Mouse (Mus musculus) left cerebral cortex, postnatal 10 days (tissue): Measurements from ENCODE around the gene Maea. TPM values are rescaled to one million over a fixed set of nuclear protein-coding genes. Genes with fewer than 3 reads are reported as not detected.

ENCODE experiments used
- DNase-seq, 2 experiments: peaks; one replicate each; pipeline ENCODE4 v3.0.0; 2021 to 2022; ENCODE audit warnings: low spot score in 2 of 2, mixed read lengths in 1 of 2; ENCODE audit errors: extremely low spot score in 1 of 2
- intact Hi-C: fragments of 180-260 bp; cut with DNase I; formaldehyde crosslinking; loops from one replicate; pipeline ENCODE4 v1.15.1; 2025
- total RNA-seq, 2 experiments: library from RNA; stranded (reverse); gene quantifications; 2 replicates each; pipeline ENCODE4 v1.2.3; 2021

The Maea gene
- total RNA-seq, 2 experiments from 2014 or later, result 81.9 to 90.3 TPM

DNA sequence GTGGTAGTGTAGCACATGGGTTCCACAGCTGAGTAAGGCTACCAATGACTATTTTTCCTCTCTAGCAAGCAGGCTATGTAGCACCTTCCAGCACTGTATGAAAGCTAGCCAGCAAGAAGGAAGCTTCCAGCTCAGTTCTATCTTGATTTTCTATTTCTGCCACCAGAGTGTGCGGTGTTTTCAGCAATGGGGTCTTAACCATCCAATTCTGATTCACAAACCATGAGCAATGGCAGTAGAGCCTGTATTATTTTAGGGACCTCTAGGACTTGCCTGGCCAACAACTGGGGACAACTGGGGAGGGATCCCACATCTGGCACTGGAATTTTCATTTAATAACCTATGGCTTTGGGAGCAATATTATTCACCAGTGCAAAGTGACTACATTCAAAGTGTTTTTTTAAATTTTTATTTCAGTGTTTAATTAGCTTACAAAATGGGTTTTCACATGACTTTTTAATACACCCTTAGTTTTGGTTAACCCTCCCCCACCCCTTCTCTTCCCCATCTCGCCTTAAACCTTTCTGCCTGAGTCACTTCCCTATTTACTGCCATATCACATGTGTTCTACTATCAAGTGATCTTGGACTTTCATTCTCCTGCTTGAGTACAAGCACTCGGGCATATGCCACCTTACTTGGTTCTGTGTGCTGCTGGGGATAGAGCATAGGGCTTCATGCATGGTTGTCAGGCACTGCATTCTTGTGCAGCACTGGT is 16.4 kb downstream of the Maea start:
- intact Hi-C loops, result no loop called here
- no peak for DNase-seq

GRCm38 (mm10) chr5:33352273-33352645 is 16.9 kb downstream of the Maea start:
- no peak for DNase-seq
- intact Hi-C loops, result no loop called here

DNA sequence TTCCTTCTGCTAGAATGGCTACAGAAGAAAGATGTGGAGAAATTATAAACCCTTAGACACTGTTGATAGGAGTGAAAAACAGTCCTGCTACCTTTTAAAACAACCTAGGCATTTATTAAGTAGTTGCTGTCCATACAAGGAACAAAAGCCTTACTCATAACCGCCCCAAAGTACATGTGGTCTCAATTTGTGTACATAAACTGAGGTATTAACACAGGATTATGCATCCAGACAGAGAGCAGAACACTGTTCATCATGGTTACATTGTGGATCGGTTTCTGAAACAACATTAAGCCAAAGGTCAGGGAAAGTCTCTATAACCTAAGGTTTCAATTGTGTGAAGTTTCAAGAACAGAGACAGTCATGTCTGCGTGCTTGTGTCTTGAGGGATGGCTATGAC is 17.7 kb downstream of the Maea start:
- intact Hi-C loops, result no loop called here
- DNase-seq, result no peak

DNA sequence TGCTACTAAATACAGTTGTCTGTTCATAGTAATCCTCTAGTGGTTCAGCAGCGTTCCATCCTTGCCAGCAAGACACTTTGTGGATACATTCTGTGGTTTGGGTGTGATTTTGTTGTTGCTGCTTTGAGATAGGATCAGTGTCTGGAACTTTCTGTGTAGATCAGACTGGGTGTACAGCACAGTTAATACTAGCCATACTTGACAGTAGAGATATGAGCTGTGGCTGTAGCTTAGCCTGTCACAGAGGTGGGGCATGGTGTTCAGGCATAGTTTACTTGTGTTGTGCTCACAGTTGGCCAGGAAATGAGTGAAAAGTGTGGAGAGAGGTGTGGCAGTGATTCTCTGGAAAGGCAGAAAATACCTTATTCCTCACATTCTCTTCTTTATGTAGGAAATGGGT is 22.2 kb downstream of the Maea start:
- intact Hi-C loops, result no loop called here
- no peak for DNase-seq

- intact Hi-C loops, result no loop called here
- DNase-seq, result peak in 1 of 2 experiments; percentile 36
Observed at GRCm38 (mm10) chr5:33358467-33358866, 23.2 kb downstream of the Maea start.

GRCm38 (mm10) chr5:33363263-33363662 is 28.0 kb downstream of the Maea start:
- DNase-seq, result no peak
- intact Hi-C loops, result no loop called here

GRCm38 (mm10) chr5:33368651-33369050 is 33.3 kb downstream of the Maea start:
- DNase-seq, result no peak
- intact Hi-C loops, result no loop called here

- peak in 1 of 2 experiments; percentile 51 for DNase-seq
- intact Hi-C loops, result loop anchor here (5.0 kb wide), 1 partner anchor 34 kb away; the partner anchor contains the start of gene Maea
Observed at GRCm38 (mm10) chr5:33371137-33371536, 35.8 kb downstream of the Maea start.

- intact Hi-C loops, result loop anchor here (5.0 kb wide), 1 partner anchor 34 kb away; the partner anchor contains the start of gene Maea
- DNase-seq, result no peak
Observed at GRCm38 (mm10) chr5:33371668-33372067, 36.4 kb downstream of the Maea start.

GRCm38 (mm10) chr5:33372331-33373038 is 37.2 kb downstream of the Maea start:
- peak in 1 of 2 experiments; percentile 45 for DNase-seq
- intact Hi-C loops, result loop anchor here (5.0 kb wide), 1 partner anchor 35 kb away; the partner anchor contains the start of gene Maea

- DNase-seq, result no peak
- intact Hi-C loops, result loop anchor here (2.0 to 5.0 kb wide), 2 partner anchors 102 to 175 kb away; partner anchors contain the start of gene Ctbp1
Observed at GRCm38 (mm10) chr5:33377176-33377575, 41.9 kb downstream of the Maea start.

DNA sequence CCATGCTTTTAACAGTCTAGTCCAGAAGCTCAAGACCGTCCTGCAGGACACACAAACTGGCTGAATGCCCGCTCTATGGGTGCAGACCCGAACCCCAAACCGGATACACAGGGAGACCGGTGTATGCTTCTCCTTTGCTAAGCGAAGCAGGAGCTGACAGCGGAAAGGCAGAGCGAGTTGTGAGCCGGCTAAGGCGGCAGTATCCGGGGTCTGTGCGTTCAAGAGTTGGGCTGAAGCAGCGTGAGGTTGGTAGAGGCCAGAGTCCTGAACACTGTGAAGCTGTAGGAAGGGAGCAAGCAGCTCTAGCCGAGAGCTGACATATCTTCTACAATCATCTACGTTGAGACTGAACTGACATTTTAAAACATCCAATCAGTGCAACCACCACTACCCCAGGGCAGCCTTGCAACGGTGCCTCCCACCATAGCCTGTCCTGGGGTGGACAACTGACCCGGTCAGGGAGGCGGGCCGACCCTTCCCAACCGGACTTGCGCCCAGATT is 42.5 kb downstream of the Maea start:
- intact Hi-C loops, result loop anchor here (2.0 to 5.0 kb wide), 2 partner anchors 103 to 176 kb away; partner anchors contain the start of gene Ctbp1
- DNase-seq, result peak in 1 of 2 experiments; percentile 63

DNA sequence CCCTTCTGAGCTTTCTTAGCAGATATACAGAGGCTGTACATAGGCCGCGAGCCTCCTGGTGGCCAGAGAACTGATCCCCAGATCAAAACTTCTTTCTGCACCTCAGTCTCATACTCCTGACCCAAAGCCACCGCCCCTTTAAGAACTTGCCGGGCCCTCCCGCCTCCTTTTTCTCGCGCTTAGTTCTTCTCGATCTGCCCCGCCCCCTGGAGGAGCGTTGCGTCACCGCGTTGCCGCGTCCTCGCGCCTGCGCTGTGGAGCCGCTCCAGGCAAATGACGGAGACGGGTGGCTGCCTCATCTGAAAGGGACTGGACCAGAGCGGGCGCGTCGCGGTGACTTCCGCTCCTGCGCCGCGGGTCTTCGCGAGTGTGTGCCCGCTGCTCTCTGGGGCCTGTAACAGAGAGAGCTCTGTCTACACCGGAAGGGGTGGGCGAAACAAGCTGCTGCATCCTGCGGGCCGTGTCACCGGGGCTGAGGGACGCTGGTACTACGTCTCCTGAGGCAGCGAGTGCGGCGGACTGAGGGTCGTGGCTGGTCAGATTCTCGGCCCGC is 43.1 kb downstream of the Maea start, which contains the start of gene Uvssa:
TSS of gene Uvssa (plus strand) at position 248 of the 553 bp plus-strand sequence.
- peak; percentile 98 to 99 for DNase-seq
- intact Hi-C loops, result loop anchor here (5.0 kb wide), 1 partner anchor 176 kb away; no protein-coding TSS in a partner anchor

GRCm38 (mm10) chr5:33387550-33387949 is 52.2 kb downstream of the Maea start:
- no peak for DNase-seq
- intact Hi-C loops, result no loop called here

DNA sequence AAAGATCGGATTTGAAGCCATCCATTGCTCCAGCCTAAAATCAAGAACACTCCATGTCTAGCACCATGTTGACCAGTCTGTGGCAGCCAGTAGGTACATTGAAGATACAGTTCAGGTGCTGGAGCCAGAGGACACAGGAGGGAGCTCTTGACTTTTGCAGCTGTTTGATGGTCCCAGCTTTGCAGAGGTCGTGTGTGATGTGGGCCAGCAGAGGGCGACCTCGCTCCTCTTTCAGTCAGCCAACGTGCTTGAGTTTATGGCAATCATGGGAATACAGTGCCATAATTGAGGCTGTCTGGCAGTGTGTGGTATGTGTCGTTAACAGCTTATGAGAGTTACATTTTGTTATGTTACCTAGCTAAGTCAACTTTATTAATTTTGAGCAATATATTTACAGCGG is 58.5 kb downstream of the Maea start:
- intact Hi-C loops, result loop anchor here (2.0 to 5.0 kb wide), 3 partner anchors 49 to 195 kb away; no protein-coding TSS in a partner anchor
- peak; percentile 73 to 77 for DNase-seq

GRCm38 (mm10) chr5:33395693-33396092 is 60.4 kb downstream of the Maea start:
- intact Hi-C loops, result loop anchor here (2.0 kb wide), 1 partner anchor 47 kb away; no protein-coding TSS in a partner anchor
- no peak for DNase-seq

DNA sequence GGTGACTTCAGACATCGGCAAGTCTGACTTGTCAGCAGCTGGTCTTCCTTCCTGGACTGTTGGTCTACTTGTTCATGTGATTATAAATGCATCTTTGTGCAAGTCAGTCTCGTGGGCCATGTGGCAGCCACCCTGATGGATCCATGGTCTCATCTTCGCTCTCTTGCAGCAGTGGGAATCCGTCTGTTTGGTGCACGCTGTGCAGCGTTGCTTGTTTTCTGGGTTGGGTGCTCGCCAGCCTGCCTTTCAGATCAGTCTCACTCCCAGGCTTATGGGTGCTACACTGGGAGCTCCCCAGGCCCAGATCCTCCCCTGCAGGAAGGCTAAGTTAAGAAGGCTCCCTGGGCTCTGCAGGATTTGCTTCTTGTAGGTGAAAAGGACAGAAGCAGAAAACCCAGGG is 61.5 kb downstream of the Maea start:
- peak in 1 of 2 experiments; percentile 43 for DNase-seq
- intact Hi-C loops, result no loop called here

GRCm38 (mm10) chr5:33400819-33401218 is 65.5 kb downstream of the Maea start:
- intact Hi-C loops, result no loop called here
- peak in 1 of 2 experiments; percentile 16 for DNase-seq

GRCm38 (mm10) chr5:33420313-33420712 is 85.0 kb downstream of the Maea start:
- intact Hi-C loops, result no loop called here
- DNase-seq, result no peak
